Mouse (Mus musculus) stomach, postnatal 0 days (tissue): ENCODE measurements around the gene Acot2.

ENCODE experiments used
- CTCF ChIP-seq: IDR thresholded peaks from 2 replicates; pipeline ENCODE4 v1.5.1; 2016; ENCODE audit warnings: antibody characterized with exemption, low read depth, mild to moderate bottlenecking, moderate library complexity
- EP300 ChIP-seq: optimal IDR thresholded peaks from 2 replicates; pipeline ENCODE3; 2016; ENCODE audit warnings: antibody characterized with exemption

DNA sequence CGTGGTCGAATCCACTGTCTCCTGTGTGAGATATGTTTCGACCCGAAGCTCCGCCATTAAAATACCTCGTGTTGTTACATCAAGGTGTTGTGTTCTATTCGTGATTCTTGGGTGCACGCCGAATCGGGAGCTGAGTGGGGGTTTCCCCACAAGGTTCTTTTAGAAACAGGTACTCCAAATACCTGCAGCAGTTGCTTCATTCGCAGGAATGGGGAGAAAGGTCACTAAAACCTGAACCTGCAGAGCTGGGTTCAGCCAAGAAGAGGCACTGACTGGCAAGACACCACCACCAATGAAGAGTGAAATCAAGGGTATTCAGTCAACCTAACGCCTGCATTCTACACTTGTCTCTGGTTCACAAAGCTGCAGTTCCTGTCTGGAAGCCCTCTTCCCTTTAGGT is 20.6 kb downstream of the Acot2 start:
- TF ChIP-seq CTCF = no peak
- TF ChIP-seq EP300 = no peak
